Mouse (Mus musculus) forebrain, embryonic 12.5 days (tissue): ENCODE measurements at regions not wholly inside any gene's neighbourhood (a gene's known extent, or its start where the extent isn't known, plus 50 kb on each side); places are given as distances from the start of the nearest gene placed in this dataset.

Source experiments
- ATAC-seq: fragments of 200-750 bp; cut with Nextera tagmentation; 2 replicates; pipeline ENCODE4 v1.8.0; 2017; ENCODE audit warnings: moderate TSS enrichment; ENCODE audit not compliant: low FRiP score
- H3K27ac ChIP-seq: fragments of 300-500 bp; sonication (generic); 2 replicates; pipeline ENCODE4 v1.5.1; 2016; ENCODE audit warnings: mild to moderate bottlenecking
- H3K27me3 ChIP-seq: fragments of 300-500 bp; sonication (generic); 2 replicates; pipeline ENCODE4 v1.6.1; 2016; ENCODE audit warnings: mild to moderate bottlenecking
- H3K36me3 ChIP-seq: fragments of 300-500 bp; sonication (generic); replicated peaks from 2 replicates; pipeline ENCODE4 v1.6.1; 2016; ENCODE audit warnings: mild to moderate bottlenecking
- H3K4me1 ChIP-seq: fragments of 300-500 bp; sonication (generic); 2 replicates; pipeline ENCODE4 v1.6.1; 2016
- H3K4me2 ChIP-seq: fragments of 300-500 bp; sonication (generic); 2 replicates; pipeline ENCODE4 v1.6.1; 2016; ENCODE audit warnings: mild to moderate bottlenecking, moderate library complexity
- H3K4me3 ChIP-seq: fragments of 300-500 bp; sonication (generic); replicated peaks from 2 replicates; pipeline ENCODE4 v1.5.1; 2016; ENCODE audit warnings: mild to moderate bottlenecking
- H3K9ac ChIP-seq: fragments of 300-500 bp; sonication (generic); 2 replicates; pipeline ENCODE4 v1.6.1; 2016; ENCODE audit warnings: mild to moderate bottlenecking
- H3K9me3 ChIP-seq: fragments of 300-500 bp; sonication (generic); 2 replicates; pipeline ENCODE4 v1.6.1; 2016
- WGBS: fragments of 180-500 bp; shearing (Covaris S2); methylation state at CpG from one replicate; pipeline ENCODE4 v1.1.7; 2016; 5-methylcytosine and 5-hydroxymethylcytosine counted together

DNA sequence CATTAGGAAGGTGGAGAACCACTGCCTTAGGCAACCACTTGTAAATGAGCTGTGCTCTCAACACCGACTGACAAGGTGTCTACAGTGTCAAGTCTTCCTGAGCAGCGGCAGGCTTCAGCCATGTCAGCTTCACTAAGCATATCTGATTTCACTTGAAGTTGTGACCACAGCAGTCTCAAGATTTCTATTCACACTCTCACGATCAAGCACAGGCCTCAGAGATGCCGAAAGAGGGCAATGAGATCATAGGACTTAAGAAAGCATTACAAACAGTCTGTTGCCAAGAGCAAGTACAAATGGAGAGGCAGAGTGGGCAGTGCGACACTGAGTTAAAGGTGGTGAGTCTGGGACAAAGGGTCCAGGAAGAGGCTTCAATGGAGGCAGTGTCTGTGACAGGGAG is 289.6 kb downstream of the Kcnrg start:
- ATAC-seq, result no peak
- Histone ChIP-seq H3K36me3 (no peaks in the 10 kb centered on the region), H3K4me3 (no peak overlapping the region), H3K27me3 (no peaks in the 10 kb centered on the region), H3K27ac (no peak overlapping the region), H3K4me1 (no peaks in the 10 kb centered on the region), H3K9ac (no peak overlapping the region), H3K9me3 (0 out of 2 replicates have a peak, but pooled peaks cover 1% of the 10 kb centered on the region), H3K4me2 (no peak overlapping the region)
- WGBS, result 83% methylated on average over 5 of the region's 5 CpGs

DNA sequence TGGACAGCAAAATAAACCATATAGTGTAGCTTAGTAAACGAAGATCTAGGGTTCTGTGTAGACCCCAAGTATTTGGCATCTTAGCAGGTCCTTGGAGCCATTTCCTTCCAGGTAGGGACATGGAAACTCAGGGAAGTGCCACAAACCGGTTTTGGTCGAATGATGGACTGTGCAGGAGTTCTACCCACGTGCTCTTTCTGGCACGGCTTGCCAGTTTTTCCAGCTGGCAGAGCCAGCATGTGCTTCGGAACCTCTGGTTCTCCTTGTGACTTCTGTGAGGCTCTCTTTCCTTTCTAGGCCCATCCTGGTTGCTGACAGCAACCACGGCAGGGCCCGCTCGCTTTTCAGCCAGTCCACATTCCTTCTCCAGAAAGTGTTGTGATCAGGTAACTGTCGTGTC is 291.4 kb downstream of the Kcnrg start:
- H3K4me3 ChIP-seq, result no peak overlapping the region
- ATAC-seq, result no peak
- 91% methylated on average over 10 of the region's 10 CpGs for WGBS
- 0 out of 2 replicates have a peak, but pooled peaks cover 3% of the 10 kb centered on the region for H3K9me3 ChIP-seq
- no peak overlapping the region for H3K27ac ChIP-seq
- H3K36me3 ChIP-seq, result no peaks in the 10 kb centered on the region
- no peak overlapping the region for H3K9ac ChIP-seq
- no peak overlapping the region for H3K4me2 ChIP-seq
- H3K4me1 ChIP-seq, result no peaks in the 10 kb centered on the region
- no peaks in the 10 kb centered on the region for H3K27me3 ChIP-seq

DNA sequence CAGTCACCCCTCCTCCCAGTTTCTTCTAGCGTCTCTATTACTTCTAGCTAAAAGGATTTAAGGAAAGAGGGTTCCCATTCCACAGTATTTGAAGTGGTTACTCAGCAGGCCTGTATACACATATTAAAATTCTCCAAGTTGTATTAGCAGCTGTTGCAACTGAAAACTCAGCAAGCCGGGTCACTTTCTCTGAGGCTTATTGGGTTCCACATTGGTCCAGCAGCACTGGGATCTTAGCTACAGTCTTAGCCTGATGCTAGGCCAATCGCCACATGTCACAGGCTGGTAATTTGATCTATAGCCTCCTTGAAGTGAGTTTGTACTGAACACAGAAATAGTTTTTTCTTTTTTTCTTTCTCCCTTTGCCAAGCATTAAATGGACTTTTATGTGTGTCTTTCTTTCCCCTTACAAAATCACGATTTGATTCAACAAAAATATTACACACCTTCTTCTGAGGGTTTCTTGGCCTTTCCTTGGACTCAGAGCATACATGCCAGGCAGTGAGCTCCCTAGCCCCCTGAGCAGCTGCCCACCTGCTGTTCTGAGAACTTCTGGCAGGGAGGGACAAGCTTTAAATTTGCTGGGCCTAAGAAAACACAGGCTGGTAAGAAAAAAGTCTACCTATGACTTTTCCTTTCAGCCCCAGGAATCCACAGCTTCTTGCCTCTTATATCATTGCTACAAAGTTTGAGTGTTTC is 297.3 kb downstream of the Kcnrg start:
- ATAC-seq, result no peak
- Histone ChIP-seq H3K36me3 (no peaks in the 10 kb centered on the region), H3K27ac (no peak overlapping the region), H3K4me2 (no peak overlapping the region), H3K4me3 (no peak overlapping the region), H3K27me3 (no peaks in the 10 kb centered on the region), H3K9me3 (0 out of 2 replicates have a peak, but pooled peaks cover 3% of the 10 kb centered on the region), H3K9ac (no peak overlapping the region), H3K4me1 (no peaks in the 10 kb centered on the region)
- WGBS, result 85% methylated on average over 4 of the region's 4 CpGs

DNA sequence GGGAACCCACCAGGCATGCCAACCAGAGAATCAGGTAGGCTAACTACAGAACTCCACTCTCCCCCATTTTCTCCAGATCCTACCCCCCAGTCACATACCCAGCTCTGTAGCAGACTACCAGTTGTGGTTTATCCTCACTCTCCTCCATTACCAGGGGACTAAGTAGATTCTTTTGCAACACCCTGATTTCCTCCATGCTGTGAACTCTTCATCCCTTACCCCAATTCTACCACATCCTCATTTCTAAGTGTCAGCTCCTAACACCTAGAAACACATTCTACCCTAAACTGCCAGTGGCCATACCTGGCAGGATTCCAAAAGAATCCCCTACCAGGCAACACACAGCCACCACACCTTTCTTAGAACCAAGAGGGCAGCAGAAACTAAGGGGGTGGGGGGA is 310.9 kb downstream of the Kcnrg start:
- Histone ChIP-seq H3K9me3 (no peaks in the 10 kb centered on the region), H3K4me3 (no peak overlapping the region), H3K9ac (no peak overlapping the region), H3K27me3 (no peaks in the 10 kb centered on the region), H3K4me1 (no peaks in the 10 kb centered on the region), H3K27ac (no peak overlapping the region), H3K4me2 (no peak overlapping the region), H3K36me3 (no peaks in the 10 kb centered on the region)
- no peak for ATAC-seq

DNA sequence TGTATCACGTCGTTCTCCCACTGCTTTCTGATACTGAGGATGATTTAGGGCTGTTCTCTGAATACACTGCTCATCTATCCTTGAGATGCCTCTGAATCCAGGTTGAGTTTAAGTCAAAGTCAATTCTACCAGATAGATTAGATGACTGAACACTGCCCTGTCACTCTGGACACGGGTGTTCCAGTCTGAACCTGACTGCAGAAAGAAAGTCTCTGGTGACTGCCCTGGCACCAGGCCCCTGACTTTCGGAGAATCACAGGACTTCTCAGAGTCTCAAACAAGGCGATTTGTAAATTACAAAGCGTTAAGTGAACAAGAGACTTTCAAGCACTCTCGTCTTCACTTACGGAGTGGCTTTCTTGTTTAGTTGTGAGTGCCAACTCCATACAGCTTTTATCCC is 324.6 kb downstream of the Kcnrg start:
- Histone ChIP-seq H3K9ac (no peak overlapping the region), H3K4me1 (no peaks in the 10 kb centered on the region), H3K4me3 (no peak overlapping the region), H3K27ac (no peak overlapping the region), H3K9me3 (no peaks in the 10 kb centered on the region), H3K36me3 (no peaks in the 10 kb centered on the region), H3K27me3 (no peaks in the 10 kb centered on the region), H3K4me2 (no peak overlapping the region)
- no peak for ATAC-seq
- WGBS, result 89% methylated on average over 8 of the region's 8 CpGs

DNA sequence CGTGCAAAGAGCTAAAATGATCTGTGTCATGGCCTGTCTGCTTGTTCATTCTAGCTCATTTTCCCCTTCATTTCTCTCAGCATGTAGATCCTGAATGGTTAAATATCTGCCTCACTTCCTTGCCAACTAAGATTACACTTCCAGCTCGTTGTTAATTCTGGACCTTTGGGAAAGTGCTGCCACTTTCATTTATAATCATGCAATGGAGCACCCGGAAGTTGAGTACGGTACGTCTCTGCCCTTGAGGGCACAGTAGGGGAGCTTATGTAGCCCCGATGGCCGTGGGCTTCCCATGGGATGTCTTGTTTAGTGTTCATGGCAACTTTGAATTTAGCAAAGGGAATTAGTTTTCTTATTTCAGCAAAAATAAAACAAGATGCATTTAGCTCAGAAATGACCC is 334.4 kb downstream of the Kcnrg start:
- Histone ChIP-seq H3K4me3 (no peak overlapping the region), H3K36me3 (no peaks in the 10 kb centered on the region), H3K4me1 (peaks cover 4% of the 10 kb centered on the region; the same call in 1 of the 2 replicates), H3K9me3 (no peaks in the 10 kb centered on the region), H3K9ac (no peak overlapping the region), H3K4me2 (no peak overlapping the region), H3K27me3 (no peaks in the 10 kb centered on the region), H3K27ac (no peak overlapping the region)
- WGBS, result 85% methylated on average over 7 of the region's 7 CpGs
- no peak for ATAC-seq

DNA sequence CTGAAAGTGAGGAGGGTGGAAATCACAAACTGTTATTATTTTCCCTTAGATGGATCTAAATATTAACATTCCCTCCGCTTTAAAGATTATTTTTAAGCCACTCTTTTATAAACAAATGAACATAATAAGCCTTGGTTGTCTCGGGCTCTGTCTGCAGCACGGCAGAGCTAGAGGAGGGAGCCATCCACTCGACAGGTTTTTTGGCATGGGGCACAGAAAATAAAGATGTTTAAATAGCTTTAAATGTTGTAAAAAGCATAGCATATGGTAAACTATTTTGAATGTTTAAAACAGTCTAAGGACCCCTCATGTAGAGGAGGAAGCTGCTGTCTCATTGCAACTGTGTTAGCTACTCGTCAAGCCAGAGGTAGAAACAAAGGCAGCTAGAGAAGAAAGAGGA is 338.4 kb downstream of the Kcnrg start:
- Histone ChIP-seq H3K9ac (no peak overlapping the region), H3K4me2 (no peak overlapping the region), H3K27ac (no peak overlapping the region), H3K9me3 (no peaks in the 10 kb centered on the region), H3K27me3 (no peaks in the 10 kb centered on the region), H3K36me3 (no peaks in the 10 kb centered on the region), H3K4me3 (no peak overlapping the region), H3K4me1 (peaks cover 14% of the 10 kb centered on the region)
- WGBS, result 25% methylated on average over 5 of the region's 5 CpGs
- no peak for ATAC-seq

DNA sequence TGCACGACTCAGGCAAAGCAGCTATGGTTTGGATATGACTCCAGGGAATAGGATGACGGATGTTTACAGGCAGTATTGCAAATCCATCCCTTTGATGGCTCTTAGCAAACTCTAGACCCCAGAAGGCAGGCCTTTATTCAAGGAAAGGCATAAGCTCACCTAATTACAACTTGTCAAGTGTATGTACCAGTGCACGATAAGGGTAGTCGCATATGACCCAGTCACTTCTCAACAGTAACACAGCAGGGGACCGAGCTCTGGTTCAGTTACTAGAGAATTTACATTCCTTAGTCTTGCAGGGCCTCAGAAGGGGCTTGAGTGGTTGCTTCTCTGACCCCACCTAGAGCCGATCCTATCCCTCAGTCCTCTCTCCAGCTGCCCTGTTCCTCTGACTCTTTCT is 342.2 kb downstream of the Kcnrg start:
- H3K27ac ChIP-seq, result no peak overlapping the region
- no peaks in the 10 kb centered on the region for H3K9me3 ChIP-seq
- H3K27me3 ChIP-seq, result no peaks in the 10 kb centered on the region
- WGBS, result 43% methylated on average over 6 of the region's 6 CpGs
- ATAC-seq, result no peak
- no peaks in the 10 kb centered on the region for H3K36me3 ChIP-seq
- no peak overlapping the region for H3K4me2 ChIP-seq
- no peak overlapping the region for H3K4me3 ChIP-seq
- H3K4me1 ChIP-seq, result peaks cover 14% of the 10 kb centered on the region
- no peak overlapping the region for H3K9ac ChIP-seq

DNA sequence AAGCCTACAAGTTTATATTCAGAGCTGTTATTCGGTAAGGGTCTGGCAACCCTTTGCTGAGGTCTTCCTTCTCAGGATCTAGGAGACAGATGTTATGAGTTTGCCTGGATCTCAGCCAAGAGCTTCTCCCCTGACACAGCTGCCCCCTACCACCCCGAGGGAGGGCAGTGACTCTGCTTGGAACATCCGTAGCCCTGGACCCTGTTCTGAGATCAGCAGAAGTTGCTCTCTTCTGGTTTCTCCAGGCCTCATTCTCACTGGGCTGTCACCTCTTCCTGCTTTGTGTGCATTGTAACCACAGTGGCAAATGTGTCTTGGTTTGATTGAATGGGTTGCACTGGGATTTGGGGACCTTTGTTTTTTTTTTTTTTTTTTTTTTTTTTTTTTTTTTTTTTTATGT is 342.4 kb upstream of the Rnaseh2b start:
- no peak for ATAC-seq
- H3K4me3 ChIP-seq, result no peak overlapping the region
- H3K9ac ChIP-seq, result no peak overlapping the region
- H3K9me3 ChIP-seq, result no peaks in the 10 kb centered on the region
- H3K27me3 ChIP-seq, result no peaks in the 10 kb centered on the region
- H3K36me3 ChIP-seq, result no peaks in the 10 kb centered on the region
- H3K4me2 ChIP-seq, result no peak overlapping the region
- peaks cover 14% of the 10 kb centered on the region for H3K4me1 ChIP-seq
- no peak overlapping the region for H3K27ac ChIP-seq
- 64% methylated on average over 3 of the region's 3 CpGs for WGBS

DNA sequence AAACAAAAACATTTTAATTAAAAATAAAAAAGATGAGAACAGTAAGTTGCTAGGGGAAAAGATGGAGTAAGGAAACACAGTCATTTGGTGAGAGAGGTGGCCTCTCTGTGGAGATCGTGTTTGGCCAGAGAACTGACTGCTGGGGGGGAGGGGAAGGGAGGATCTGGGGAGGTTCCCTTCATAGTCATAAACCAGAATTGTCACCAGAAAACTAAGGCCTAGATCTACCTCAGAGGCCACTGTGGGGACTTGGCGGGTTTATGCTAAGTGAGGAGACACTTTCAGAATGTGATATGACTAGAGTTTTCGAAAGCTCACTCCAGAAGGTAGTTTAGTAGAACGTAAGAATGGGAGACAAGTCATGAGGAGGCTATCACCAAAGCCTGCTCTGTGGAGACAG is 339.4 kb upstream of the Rnaseh2b start:
- no peak for ATAC-seq

DNA sequence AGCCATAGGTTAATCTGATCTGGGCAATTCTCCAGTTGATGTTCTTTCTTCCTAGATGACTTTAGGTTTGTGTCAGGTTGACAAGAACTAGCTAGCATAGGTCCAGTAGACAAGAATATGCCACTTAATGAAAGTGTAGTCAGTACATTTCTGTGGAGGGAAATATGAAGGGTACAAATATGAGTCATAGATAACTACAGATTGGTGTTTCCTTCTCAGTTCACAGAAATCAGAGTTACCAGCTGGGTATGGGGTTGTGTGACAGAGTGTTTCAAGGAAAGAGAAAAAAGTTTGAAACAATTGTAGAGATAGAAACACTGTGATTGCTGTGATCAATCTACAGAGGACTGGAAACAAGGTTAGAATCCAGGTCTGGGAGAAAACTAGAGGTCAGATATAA is 337.0 kb upstream of the Rnaseh2b start:
- H3K27me3 ChIP-seq, result no peaks in the 10 kb centered on the region
- H3K27ac ChIP-seq, result no peak overlapping the region
- no peak overlapping the region for H3K4me3 ChIP-seq
- no peaks in the 10 kb centered on the region for H3K36me3 ChIP-seq
- no peaks in the 10 kb centered on the region for H3K4me1 ChIP-seq
- H3K9ac ChIP-seq, result no peak overlapping the region
- no peaks in the 10 kb centered on the region for H3K9me3 ChIP-seq
- H3K4me2 ChIP-seq, result no peak overlapping the region
- no peak for ATAC-seq

More for the DNA sequence above, 339.4 kb upstream of the Rnaseh2b start:
- Histone ChIP-seq H3K4me1 (peaks cover 10% of the 10 kb centered on the region), H3K27me3 (no peaks in the 10 kb centered on the region), H3K36me3 (no peaks in the 10 kb centered on the region), H3K27ac (no peak overlapping the region), H3K9me3 (no peaks in the 10 kb centered on the region), H3K4me2 (no peak overlapping the region), H3K9ac (no peak overlapping the region), H3K4me3 (no peak overlapping the region)
- WGBS, result 95% methylated on average over 4 of the region's 4 CpGs

DNA sequence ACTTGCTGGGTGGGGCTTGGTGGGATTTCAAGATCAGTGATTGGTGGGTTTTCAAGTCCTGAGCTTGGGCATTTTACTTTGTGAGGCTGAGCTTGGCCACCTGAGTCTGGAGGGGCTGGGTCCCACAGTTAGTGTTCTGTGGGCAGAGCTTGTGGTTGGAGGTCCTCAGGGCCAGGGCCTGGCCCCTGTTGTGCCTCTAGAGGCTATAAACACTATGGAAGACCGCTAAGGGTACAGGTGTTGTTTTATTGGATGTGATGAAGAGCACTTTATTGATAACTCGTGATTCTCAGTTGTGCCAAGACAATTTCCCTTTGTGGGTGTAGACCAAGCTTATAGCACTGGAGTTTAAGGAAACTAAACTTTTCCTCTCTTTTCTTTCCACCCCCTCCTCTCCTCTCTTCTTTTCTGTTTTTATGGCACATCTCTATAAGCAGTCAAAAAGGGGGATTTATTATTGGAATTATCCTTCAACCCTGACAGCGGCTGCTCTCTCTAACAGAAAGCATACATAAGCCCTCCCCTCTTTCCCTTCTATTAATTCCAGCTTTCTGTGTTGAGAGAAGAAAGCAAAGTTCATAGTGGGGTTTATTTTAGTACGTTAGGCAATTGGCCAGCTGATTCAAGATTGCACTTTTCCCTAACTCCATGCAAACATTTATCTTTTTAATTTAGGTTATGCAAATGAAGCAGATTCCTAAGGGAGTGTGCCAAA is 332.0 kb upstream of the Rnaseh2b start:
- ATAC-seq, result no peak
- Histone ChIP-seq H3K4me3 (no peak overlapping the region), H3K36me3 (no peaks in the 10 kb centered on the region), H3K4me2 (no peak overlapping the region), H3K9ac (no peak overlapping the region), H3K9me3 (no peaks in the 10 kb centered on the region), H3K27ac (no peak overlapping the region), H3K27me3 (no peaks in the 10 kb centered on the region), H3K4me1 (no peaks in the 10 kb centered on the region)
- WGBS, result 86% methylated on average over 4 of the region's 4 CpGs

DNA sequence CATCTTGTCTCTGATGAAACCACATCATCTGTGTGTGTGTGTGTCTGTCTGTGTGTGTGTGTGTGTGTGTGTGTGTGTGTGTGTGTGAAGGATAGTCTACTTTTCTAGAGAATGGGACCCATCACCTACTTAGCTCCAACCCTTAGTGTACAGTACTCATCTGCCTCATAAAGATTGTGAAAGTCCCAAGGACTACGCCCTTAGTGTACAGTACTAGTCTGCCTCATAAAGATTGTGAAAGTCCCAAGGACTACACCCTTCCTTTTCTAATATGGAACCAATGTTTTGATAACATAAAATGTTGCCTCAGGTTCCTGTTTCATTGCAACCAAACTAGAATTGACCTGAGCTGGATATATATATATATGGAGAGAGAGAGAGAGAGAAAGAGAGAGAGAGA is 323.9 kb upstream of the Rnaseh2b start:
- Histone ChIP-seq H3K4me2 (no peak overlapping the region), H3K9me3 (no peaks in the 10 kb centered on the region), H3K9ac (no peak overlapping the region), H3K27me3 (no peaks in the 10 kb centered on the region), H3K4me1 (no peaks in the 10 kb centered on the region), H3K4me3 (no peak overlapping the region), H3K36me3 (no peaks in the 10 kb centered on the region), H3K27ac (no peak overlapping the region)
- 90% methylated on average over 1 of the region's 1 CpGs for WGBS
- no peak for ATAC-seq
